Mouse (Mus musculus) ES-E14 (cell line): Measurements from ENCODE around the gene Ddx5. TPM values are rescaled to one million over a fixed set of nuclear protein-coding genes. Genes with fewer than 3 reads are reported as not detected.

Experiments
- DNase-seq: peaks from one replicate; pipeline ENCODE4 v3.0.0-alpha.2; 2013; ENCODE audit warnings: low read depth, low spot score
- H3K27ac ChIP-seq: 2 replicates; pipeline ENCODE4 v1.5.1; 2012; ENCODE audit warnings: low read depth, mild to moderate bottlenecking, low read length, moderate library complexity, mixed read lengths; ENCODE audit not compliant: poor library complexity, insufficient read depth, severe bottlenecking
- H3K36me3 ChIP-seq: 2 replicates; pipeline ENCODE4 v1.6.1; 2012; ENCODE audit warnings: mild to moderate bottlenecking, low read length, moderate library complexity, mixed read lengths; ENCODE audit not compliant: control insufficient read depth, poor library complexity, insufficient read depth, severe bottlenecking
- H3K4me1 ChIP-seq, 2 experiments: fragments of 150-350 bp in 1 of 2; sonication (generic) in 1 of 2; 2 replicates each; pipeline ENCODE4 v1.6.1; 2012; ENCODE audit warnings: low read length in 2 of 2, mild to moderate bottlenecking in 1 of 2, mixed read lengths in 1 of 2; ENCODE audit not compliant: control insufficient read depth in 2 of 2, insufficient read depth in 2 of 2, poor library complexity in 1 of 2
- H3K4me3 ChIP-seq, 2 experiments: fragments of 150-350 bp in 1 of 2; sonication (generic) in 1 of 2; 2 replicates each; pipeline ENCODE4 v1.5.1; 2012; ENCODE audit warnings: low read length in 2 of 2, low read depth in 1 of 2, mild to moderate bottlenecking in 1 of 2, mixed read lengths in 1 of 2; ENCODE audit not compliant: insufficient read depth in 1 of 2, poor library complexity in 1 of 2, severe bottlenecking in 1 of 2
- H3K9ac ChIP-seq: 2 replicates; pipeline ENCODE4 v1.6.1; 2012; ENCODE audit warnings: low read depth, mild to moderate bottlenecking, low read length, mixed read lengths; ENCODE audit not compliant: poor library complexity, insufficient read depth, severe bottlenecking
- H3K9me3 ChIP-seq: fragments of 150-350 bp; sonication (generic); 2 replicates; pipeline ENCODE4 v1.6.1; 2012; ENCODE audit warnings: low read depth, mild to moderate bottlenecking, low read length; ENCODE audit not compliant: control insufficient read depth, insufficient read depth
- CHD2 ChIP-seq: IDR thresholded peaks from 2 replicates; pipeline ENCODE4 v1.6.1; 2014; ENCODE audit warnings: mild to moderate bottlenecking, low read depth, low read length, inconsistent platforms
- HCFC1 ChIP-seq: IDR thresholded peaks from 2 replicates; pipeline ENCODE4 v1.6.1; 2012; ENCODE audit warnings: low read length, inconsistent platforms, borderline replicate concordance; ENCODE audit not compliant: insufficient read depth
- MAFK ChIP-seq: IDR thresholded peaks from 2 replicates; pipeline ENCODE4 v1.6.1; 2014; ENCODE audit warnings: mild to moderate bottlenecking, low read depth, low read length, inconsistent platforms; ENCODE audit not compliant: insufficient read depth
- ZC3H11A ChIP-seq: IDR thresholded peaks from 2 replicates; pipeline ENCODE4 v1.6.1; 2012; ENCODE audit warnings: low read depth, mild to moderate bottlenecking, inconsistent platforms, low read length, borderline replicate concordance
- ZNF384 ChIP-seq: IDR thresholded peaks from 2 replicates; pipeline ENCODE4 v1.6.1; 2012; ENCODE audit warnings: low read depth, low read length, inconsistent platforms
- in situ Hi-C, 2 experiments: fragments of 600-800 bp; cut with MboI; formaldehyde crosslinking; loops; one replicate each; pipeline ENCODE4 v1.15.1; 2025; ENCODE audit warnings: low sequenced_read_pairs in 2 of 2, inconsistent platforms in 1 of 2; ENCODE audit not compliant: unreplicated experiment in 2 of 2
- total RNA-seq: library from RNA; depleted of rRNA; stranded (reverse); fragments of 300-350 nt; gene quantifications from 2 replicates; pipeline ENCODE4 v1.2.3, GENCODE M21; 2012

The Ddx5 gene
- total RNA-seq, 1 experiment, result 403 TPM

DNA sequence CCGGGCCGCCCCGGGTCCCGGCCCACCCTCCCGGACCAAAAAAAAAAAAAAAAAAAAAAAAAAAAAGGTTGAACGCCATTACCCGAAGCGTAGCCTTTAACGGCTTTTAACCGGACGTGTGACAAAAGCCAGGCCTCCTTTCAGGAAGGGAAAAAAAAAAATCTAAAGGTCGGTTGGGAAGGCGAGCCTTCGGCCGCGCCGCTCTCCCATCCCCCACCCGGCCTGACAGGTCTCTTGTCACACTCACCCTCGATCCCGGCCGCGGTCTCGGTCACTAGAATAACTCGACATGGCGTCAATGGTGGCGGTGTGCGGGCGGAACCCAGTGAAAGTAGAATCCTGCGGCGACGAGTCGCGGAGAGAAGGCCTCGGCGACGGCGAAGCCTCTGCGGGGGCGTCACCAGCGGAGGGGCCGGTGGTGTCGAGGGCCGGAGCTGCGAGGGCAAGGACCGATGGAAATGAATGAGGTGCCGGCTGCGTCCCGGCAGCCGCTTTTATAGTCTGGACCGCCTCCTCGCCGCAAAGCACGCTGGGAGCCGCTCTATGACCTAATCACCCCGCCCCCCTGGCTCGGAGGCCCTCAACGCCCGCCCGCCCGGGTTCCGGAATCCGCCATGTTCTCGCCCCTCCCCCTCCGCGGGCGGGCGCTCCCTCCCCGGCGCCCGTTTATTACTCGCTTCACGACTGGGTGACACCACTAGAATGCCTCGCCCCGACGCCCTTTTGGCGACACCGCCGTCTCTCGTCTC is 785 bp downstream of the Ddx5 start:
- peaks cover 31% of the 10 kb centered on the region for H3K36me3 ChIP-seq

DNA sequence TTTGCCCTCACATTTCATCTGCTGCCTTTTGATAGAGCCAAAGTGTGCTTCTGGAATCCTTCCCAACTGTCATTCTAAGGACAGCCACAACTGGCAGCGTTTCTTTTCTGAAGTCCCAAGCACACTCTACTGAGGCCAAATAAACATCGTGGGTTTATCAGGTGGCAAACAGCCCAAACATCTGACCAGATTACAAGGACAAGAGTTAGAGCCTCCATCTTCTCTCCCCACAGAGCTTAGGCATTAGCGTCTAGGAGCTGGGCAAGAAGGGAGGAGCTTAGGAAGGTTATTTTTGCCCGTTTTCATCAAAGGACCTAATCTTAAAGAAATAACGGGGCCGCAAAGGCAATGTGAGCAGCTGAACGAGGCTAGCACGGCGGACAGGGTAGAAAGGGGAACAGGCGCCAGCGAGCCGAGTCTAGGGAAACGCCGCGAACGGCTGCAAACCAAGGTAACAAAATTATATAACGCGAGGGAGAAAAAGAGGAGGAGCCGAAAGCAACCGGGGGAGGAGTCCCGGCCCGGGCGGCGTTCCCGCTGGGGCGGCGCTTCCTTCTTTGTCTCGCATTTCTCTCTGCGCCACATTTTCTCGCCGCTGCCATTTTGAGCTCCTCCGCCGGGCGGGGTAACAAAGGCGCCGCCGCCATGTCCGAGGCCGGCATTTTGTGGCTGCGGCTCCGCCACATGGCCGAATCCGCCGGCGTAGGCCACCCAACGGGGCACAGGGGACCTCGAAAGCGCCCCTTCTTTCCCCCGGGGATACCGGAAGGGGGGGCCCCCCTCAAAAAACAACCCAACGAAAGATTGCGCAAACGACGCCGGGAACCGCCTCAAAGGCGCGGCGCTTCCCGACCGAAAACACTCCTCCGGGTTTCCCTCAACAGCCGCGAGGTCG is 1.6 kb downstream of the Ddx5 start:
- peak overlapping the region; percentile 93 for H3K27ac ChIP-seq
- peak overlapping the region; percentile 89 to 96 for H3K4me3 ChIP-seq
- H3K36me3 ChIP-seq, result peaks cover 36% of the 10 kb centered on the region
- peak overlapping the region; percentile 96 for H3K9ac ChIP-seq
- in situ Hi-C loops, result no loop called here
- H3K9me3 ChIP-seq, result no peaks in the 10 kb centered on the region
- peak; percentile 69 for DNase-seq
- peaks cover 0 to 2% of the 10 kb centered on the region in 2 experiments; a peak in 1 of 4 replicates for H3K4me1 ChIP-seq
- TF ChIP-seq MAFK, result no peak
- no peak for TF ChIP-seq CHD2
- no peak for TF ChIP-seq ZNF384
- no peak for TF ChIP-seq ZC3H11A
- TF ChIP-seq HCFC1, result no peak

More for the DNA sequence above, 785 bp downstream of the Ddx5 start:
- H3K9ac ChIP-seq, result peak overlapping the region; percentile 97
- H3K27ac ChIP-seq, result peak overlapping the region; percentile 99
- TF ChIP-seq HCFC1, result peak; percentile 78; the same call in 1 of the 2 replicates
- TF ChIP-seq ZC3H11A, result no peak
- 0 out of 2 replicates have a peak, but pooled peaks have one; percentile 9 for TF ChIP-seq CHD2
- peak; percentile 84 for TF ChIP-seq ZNF384
- peaks cover 0 to 2% of the 10 kb centered on the region in 2 experiments; a peak in 1 of 4 replicates for H3K4me1 ChIP-seq
- peak; percentile 88 for DNase-seq
- peak overlapping the region; percentile 89 to 96 for H3K4me3 ChIP-seq
- no peaks in the 10 kb centered on the region for H3K9me3 ChIP-seq
- in situ Hi-C loops, result no loop called here

DNA sequence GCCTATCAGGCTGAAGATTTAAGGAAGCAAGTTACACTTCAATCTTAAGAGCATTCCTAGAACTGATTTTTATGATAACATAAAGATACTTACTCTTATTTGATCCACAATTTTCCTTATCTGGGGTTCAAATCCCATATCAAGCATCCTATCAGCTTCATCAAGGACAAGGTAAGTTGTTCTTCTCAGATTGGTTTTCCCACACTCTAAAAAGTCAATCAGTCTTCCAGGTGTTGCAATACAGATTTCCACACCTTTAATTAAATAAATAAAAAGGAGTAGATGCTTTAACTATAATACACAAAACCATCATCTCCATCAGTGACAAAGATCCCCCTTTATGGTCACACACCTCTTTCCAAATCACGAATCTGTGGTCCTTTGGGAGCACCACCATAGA is 3.9 kb downstream of the Ddx5 start:
- no peak for TF ChIP-seq CHD2
- TF ChIP-seq ZC3H11A, result no peak
- TF ChIP-seq ZNF384, result no peak
- no peak for TF ChIP-seq HCFC1
- no peak for DNase-seq
- no peak overlapping the region for H3K4me3 ChIP-seq
- no peaks in the 10 kb centered on the region for H3K9me3 ChIP-seq
- peaks cover 44% of the 10 kb centered on the region for H3K36me3 ChIP-seq
- in situ Hi-C loops, result no loop called here
- H3K27ac ChIP-seq, result no peak overlapping the region
- H3K4me1 ChIP-seq, result peaks cover 0 to under 1% of the 10 kb centered on the region in 2 experiments; a peak in 1 of 4 replicates
- no peak overlapping the region for H3K9ac ChIP-seq

DNA sequence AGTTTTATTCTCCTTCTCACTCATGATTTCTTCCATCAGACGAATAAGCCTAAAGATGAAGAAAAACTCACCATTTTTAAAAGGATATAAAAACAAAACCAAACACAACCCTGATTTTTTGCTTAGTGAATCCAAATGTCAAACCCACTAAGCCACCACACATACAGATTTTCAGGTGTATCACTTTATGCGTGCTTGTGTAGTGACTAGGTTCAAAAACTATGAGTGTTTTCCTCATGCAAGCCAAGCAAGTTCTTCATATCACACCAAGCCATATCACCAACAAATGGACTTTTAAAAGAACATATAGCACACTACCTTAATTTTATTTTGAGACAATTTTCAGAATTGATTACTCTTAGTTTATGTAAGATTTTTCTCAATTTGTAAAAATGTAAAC is 4.5 kb downstream of the Ddx5 start:
- TF ChIP-seq ZC3H11A, result no peak
- H3K4me3 ChIP-seq, result no peak overlapping the region
- no peaks in the 10 kb centered on the region for H3K9me3 ChIP-seq
- DNase-seq, result no peak
- H3K4me1 ChIP-seq, result no peaks in the 10 kb centered on the region
- no peak overlapping the region for H3K9ac ChIP-seq
- peaks cover 47% of the 10 kb centered on the region for H3K36me3 ChIP-seq
- H3K27ac ChIP-seq, result no peak overlapping the region
- in situ Hi-C loops, result no loop called here
